Mouse (Mus musculus): ENCODE data around the gene Hhipl1.

Gene Hhipl1

GRCm38 (mm10) chr12:108305812-108306794, at the start of gene Hhipl1:
Gene Hhipl1 (plus strand): TSS chr12:108306270.
- no peak for DNase-seq

- peak; percentile 25 for DNase-seq
Measured at GRCm38 (mm10) chr12:108256734-108257133, 49.3 kb upstream of the Hhipl1 start.

GRCm38 (mm10) chr12:108259322-108260049, 46.6 kb upstream of the Hhipl1 start:
- DNase-seq: no peak

GRCm38 (mm10) chr12:108260950-108261349, 45.1 kb upstream of the Hhipl1 start:
- no peak for DNase-seq

- DNase-seq: no peak
Measured at GRCm38 (mm10) chr12:108264918-108265317, 41.2 kb upstream of the Hhipl1 start.

- no peak for DNase-seq
Measured at GRCm38 (mm10) chr12:108265831-108266619, 40.0 kb upstream of the Hhipl1 start.

GRCm38 (mm10) chr12:108267653-108268052, 38.4 kb upstream of the Hhipl1 start:
- DNase-seq: no peak

GRCm38 (mm10) chr12:108268970-108269369, 37.1 kb upstream of the Hhipl1 start:
- no peak for DNase-seq

- DNase-seq: no peak
Measured at GRCm38 (mm10) chr12:108269699-108270098, 36.4 kb upstream of the Hhipl1 start.

GRCm38 (mm10) chr12:108270240-108270919, 35.7 kb upstream of the Hhipl1 start:
- DNase-seq: peak; percentile 19

GRCm38 (mm10) chr12:108271351-108272142, 34.5 kb upstream of the Hhipl1 start:
- no peak for DNase-seq

- DNase-seq: no peak
Measured at GRCm38 (mm10) chr12:108272143-108272635, 33.9 kb upstream of the Hhipl1 start.

GRCm38 (mm10) chr12:108273466-108274312, 32.4 kb upstream of the Hhipl1 start:
- no peak for DNase-seq

- DNase-seq: no peak
Measured at GRCm38 (mm10) chr12:108274313-108274595, 31.8 kb upstream of the Hhipl1 start.

GRCm38 (mm10) chr12:108274661-108275507, 31.2 kb upstream of the Hhipl1 start, which contains the start of gene Ccdc85c:
Gene Ccdc85c (minus strand): TSS chr12:108275425.
- DNase-seq: peak; percentile 46

GRCm38 (mm10) chr12:108275508-108275890, 30.6 kb upstream of the Hhipl1 start:
- DNase-seq: peak; percentile 97

- peak; percentile 46 for DNase-seq
Measured at GRCm38 (mm10) chr12:108275920-108276822, 29.9 kb upstream of the Hhipl1 start.

- DNase-seq: no peak
Measured at GRCm38 (mm10) chr12:108277341-108277841, 28.7 kb upstream of the Hhipl1 start.
